Mouse (Mus musculus) liver, embryonic 14.5 days (tissue): ENCODE measurements around the gene Map4k4. TPM values are rescaled to one million over a fixed set of nuclear protein-coding genes. Genes with fewer than 3 reads are reported as not detected.

ENCODE experiments used
- ATAC-seq: fragments of 200-750 bp; cut with Nextera tagmentation; 2 replicates; pipeline ENCODE4 v1.8.0; 2017; ENCODE audit warnings: moderate number of reproducible peaks, mild to moderate bottlenecking, moderate library complexity; ENCODE audit not compliant: insufficient read depth
- DNase-seq, 3 experiments: peaks; one replicate each; pipeline ENCODE4 v3.0.0-alpha.2; 2012 to 2013; ENCODE audit warnings: low read depth in 3 of 3, low spot score in 3 of 3
- H3K27ac ChIP-seq: fragments of 300-500 bp; sonication (generic); 2 replicates; pipeline ENCODE4 v1.5.1; 2014; ENCODE audit warnings: moderate library complexity, mild to moderate bottlenecking, control low read depth, inconsistent platforms
- H3K27me3 ChIP-seq: fragments of 300-500 bp; sonication (generic); 2 replicates; pipeline ENCODE4 v1.6.1; 2014; ENCODE audit warnings: mild to moderate bottlenecking, low read length, moderate library complexity; ENCODE audit not compliant: control insufficient read depth, insufficient read depth
- H3K36me3 ChIP-seq: fragments of 300-500 bp; sonication (generic); replicated peaks from 2 replicates; pipeline ENCODE4 v1.6.1; 2014; ENCODE audit warnings: low read depth; ENCODE audit not compliant: control insufficient read depth, insufficient read depth
- H3K4me1 ChIP-seq, 2 experiments: fragments of 200-500 bp in 1 of 2; fragments of 300-500 bp in 1 of 2; sonication (generic) in 1 of 2; replicated peaks; 2 replicates each; pipeline ENCODE4 v1.6.1; 2012 to 2014; ENCODE audit warnings: antibody characterized with exemption in 1 of 2, inconsistent platforms in 1 of 2, low read length in 1 of 2; ENCODE audit not compliant: control insufficient read depth in 2 of 2, insufficient read depth in 2 of 2
- H3K4me2 ChIP-seq: fragments of 300-500 bp; sonication (generic); 2 replicates; pipeline ENCODE4 v1.6.1; 2014; ENCODE audit warnings: low read depth, mild to moderate bottlenecking, control low read depth, moderate library complexity
- H3K4me3 ChIP-seq, 2 experiments: fragments of 200-500 bp in 1 of 2; fragments of 300-500 bp in 1 of 2; sonication (generic) in 1 of 2; 2 replicates each; pipeline ENCODE4 v1.5.1; 2012 to 2014; ENCODE audit warnings: low read depth in 2 of 2, low read length in 2 of 2, mild to moderate bottlenecking in 2 of 2, control low read depth in 1 of 2, inconsistent platforms in 1 of 2, moderate library complexity in 1 of 2; ENCODE audit not compliant: insufficient read depth in 1 of 2
- H3K9ac ChIP-seq: fragments of 300-500 bp; sonication (generic); replicated peaks from 2 replicates; pipeline ENCODE4 v1.6.1; 2014; ENCODE audit warnings: mild to moderate bottlenecking, control low read depth, moderate library complexity
- H3K9me3 ChIP-seq: fragments of 300-500 bp; sonication (generic); 2 replicates; pipeline ENCODE4 v1.6.1; 2016; ENCODE audit warnings: low read length, mixed read lengths; ENCODE audit not compliant: control insufficient read depth
- CTCF ChIP-seq: IDR thresholded peaks from 2 replicates; pipeline ENCODE4 v1.5.1; 2016; ENCODE audit warnings: antibody characterized with exemption, low read depth, control low read depth
- EP300 ChIP-seq: IDR thresholded peaks from 2 replicates; pipeline ENCODE4 v1.6.1; 2016; ENCODE audit warnings: antibody characterized with exemption, low read depth
- WGBS: fragments of 180-500 bp; shearing (Covaris S2); extraction: QIAGEN DNeasy Blood & Tissue Kit; methylation state at CpG from one replicate; pipeline ENCODE4 v1.1.7; 2014; ENCODE audit not compliant: insufficient replicate concordance; 5-methylcytosine and 5-hydroxymethylcytosine counted together
- polyA plus RNA-seq, 2 experiments: library from polyadenylated mRNA; depleted of rRNA in 1 of 2; stranded (reverse) in 1 of 2; unstranded in 1 of 2; fragments of >200 nt; fragmentation: Nextera tagmentation in 1 of 2; extraction: Ambion mirVana in 1 of 2; gene quantifications; 2 replicates each; pipeline versions ENCODE4 v1.2.1 to v1.2.3; 2012 to 2014

Map4k4 gene
- polyA plus RNA-seq, 2 experiments: 2.3 to 14.5 TPM

DNA sequence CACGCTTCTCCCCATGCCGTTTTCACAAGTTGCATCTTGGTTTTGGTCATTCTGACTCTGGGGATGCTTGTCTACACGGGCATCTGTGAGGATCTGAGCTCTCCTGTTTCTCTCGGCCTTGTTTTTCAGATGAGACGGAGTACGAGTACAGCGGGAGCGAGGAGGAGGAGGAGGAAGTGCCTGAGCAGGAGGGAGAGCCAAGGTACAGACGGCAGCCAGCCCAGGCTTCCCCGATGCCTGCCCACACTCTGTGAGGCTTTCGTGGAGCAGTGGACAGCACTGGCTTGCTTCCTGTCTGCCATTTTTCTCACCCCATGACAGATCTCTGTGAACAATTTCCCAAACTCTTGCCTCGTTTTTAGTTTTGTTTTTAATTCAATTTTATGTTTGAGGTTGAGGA is 88.1 kb downstream of the Map4k4 start:
- no peak for ATAC-seq
- H3K36me3 ChIP-seq: no peaks in the 10 kb centered on the region
- no peaks in the 10 kb centered on the region for H3K27me3 ChIP-seq
- DNase-seq: no peak
- H3K4me2 ChIP-seq: no peak overlapping the region
- no peaks in the 10 kb centered on the region for H3K9me3 ChIP-seq
- no peaks in the 10 kb centered on the region; a peak in 1 of 4 replicates for H3K4me1 ChIP-seq
- 68% methylated on average over 12 of the region's 12 CpGs for WGBS
- H3K9ac ChIP-seq: no peak overlapping the region
- TF ChIP-seq EP300: no peak
- TF ChIP-seq CTCF: no peak
- H3K27ac ChIP-seq: no peak overlapping the region
- H3K4me3 ChIP-seq: no peak overlapping the region

DNA sequence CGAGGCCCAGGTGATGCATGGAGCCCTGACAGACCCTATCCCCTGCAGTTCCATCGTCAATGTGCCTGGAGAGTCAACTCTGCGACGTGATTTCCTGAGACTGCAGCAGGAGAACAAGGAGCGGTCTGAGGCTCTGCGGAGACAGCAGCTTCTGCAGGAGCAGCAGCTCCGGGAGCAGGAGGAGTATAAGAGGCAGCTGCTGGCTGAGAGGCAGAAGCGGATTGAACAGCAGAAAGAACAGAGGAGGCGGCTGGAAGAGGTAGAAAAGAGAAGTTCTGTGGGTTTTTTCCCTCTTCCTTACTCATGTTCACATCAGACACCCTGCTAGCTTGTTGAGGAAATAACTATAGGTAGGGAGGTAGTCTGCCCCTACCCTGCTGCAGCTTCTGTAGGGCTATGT is 89.3 kb downstream of the Map4k4 start:
- ATAC-seq: no peak
- 73% methylated on average over 9 of the region's 9 CpGs for WGBS
- DNase-seq: no peak
- Histone ChIP-seq H3K4me2 (no peak overlapping the region), H3K9me3 (no peaks in the 10 kb centered on the region), H3K4me1 (no peaks in the 10 kb centered on the region; a peak in 1 of 4 replicates), H3K4me3 (no peak overlapping the region), H3K27ac (no peak overlapping the region), H3K9ac (no peak overlapping the region), H3K36me3 (no peaks in the 10 kb centered on the region), H3K27me3 (no peaks in the 10 kb centered on the region)
- TF ChIP-seq CTCF: no peak
- no peak for TF ChIP-seq EP300

DNA sequence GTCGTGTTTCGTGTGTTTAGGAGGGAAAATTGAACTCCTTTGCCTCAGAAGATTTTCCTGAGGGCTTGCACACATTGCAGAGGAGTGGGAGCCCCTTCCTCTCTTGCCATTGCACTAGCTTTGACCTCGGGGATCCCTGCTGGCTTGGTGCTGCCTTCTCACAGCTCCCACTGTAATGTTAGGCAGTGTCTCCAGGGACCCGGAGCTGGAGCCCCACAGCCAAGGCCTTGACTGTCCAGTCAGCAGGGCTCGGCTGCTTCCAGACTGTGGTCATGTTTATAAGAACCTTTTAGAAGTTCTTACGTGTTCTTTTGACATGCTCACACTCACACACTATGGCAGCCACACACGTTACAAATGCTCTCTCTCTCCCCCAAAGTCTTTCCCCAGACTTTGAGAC is 93.2 kb downstream of the Map4k4 start:
- 58% methylated on average over 7 of the region's 7 CpGs for WGBS
- Histone ChIP-seq H3K9ac (no peak overlapping the region), H3K27me3 (no peaks in the 10 kb centered on the region), H3K9me3 (no peaks in the 10 kb centered on the region), H3K4me3 (no peak overlapping the region), H3K4me2 (no peak overlapping the region), H3K4me1 (no peaks in the 10 kb centered on the region), H3K27ac (no peak overlapping the region), H3K36me3 (no peaks in the 10 kb centered on the region; the same call in 1 of the 2 replicates)
- no peak for ATAC-seq
- DNase-seq: no peak
- TF ChIP-seq CTCF: no peak

DNA sequence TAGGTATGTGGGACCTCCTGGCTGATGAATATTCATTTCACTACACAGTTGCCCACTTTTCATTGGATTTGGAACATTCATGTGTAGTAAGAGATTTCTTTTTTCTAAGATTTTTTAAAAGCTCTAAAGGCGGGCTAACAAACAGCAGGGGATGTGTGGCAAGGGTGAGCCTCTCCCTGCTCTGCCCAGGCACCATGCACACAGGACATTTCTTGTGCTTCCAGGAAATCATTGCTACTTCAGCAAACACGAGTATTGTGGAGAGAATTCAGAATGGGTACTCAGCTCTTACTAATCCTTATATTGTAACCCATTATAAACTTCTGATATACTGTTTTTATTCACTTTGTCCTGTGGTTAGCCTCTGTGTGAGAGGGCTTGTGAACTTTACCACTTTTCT is 94.9 kb downstream of the Map4k4 start:
- no peaks in the 10 kb centered on the region for H3K4me1 ChIP-seq
- no peak for TF ChIP-seq EP300
- no peak for TF ChIP-seq CTCF
- no peaks in the 10 kb centered on the region; the same call in 1 of the 2 replicates for H3K36me3 ChIP-seq
- WGBS: 61% methylated on average over 2 of the region's 2 CpGs
- no peaks in the 10 kb centered on the region for H3K27me3 ChIP-seq
- no peak for DNase-seq
- H3K4me2 ChIP-seq: no peak overlapping the region
- no peak overlapping the region for H3K9ac ChIP-seq
- H3K4me3 ChIP-seq: no peak overlapping the region
- ATAC-seq: no peak
- H3K27ac ChIP-seq: no peak overlapping the region
- no peaks in the 10 kb centered on the region for H3K9me3 ChIP-seq

DNA sequence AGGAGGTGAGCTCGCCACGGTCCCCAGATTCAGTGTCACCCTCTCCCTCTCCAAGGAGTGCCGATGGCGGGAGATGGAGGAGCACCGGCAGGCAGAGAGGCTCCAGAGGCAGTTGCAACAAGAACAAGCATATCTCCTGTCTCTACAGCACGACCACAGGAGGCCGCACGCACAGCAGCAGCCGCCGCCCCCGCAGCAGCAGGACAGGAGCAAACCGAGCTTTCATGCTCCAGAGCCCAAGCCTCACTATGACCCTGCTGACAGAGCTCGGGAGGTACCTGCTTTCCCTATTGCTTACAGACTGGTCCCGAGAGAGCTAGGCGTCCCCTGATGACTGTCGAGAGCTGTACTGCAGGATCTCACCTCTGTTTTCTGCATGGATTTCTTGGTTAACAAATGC is 99.8 kb downstream of the Map4k4 start:
- Histone ChIP-seq H3K9ac (no peak overlapping the region), H3K9me3 (no peaks in the 10 kb centered on the region), H3K36me3 (no peaks in the 10 kb centered on the region; the same call in 1 of the 2 replicates), H3K4me1 (no peaks in the 10 kb centered on the region), H3K27ac (no peak overlapping the region), H3K4me2 (no peak overlapping the region), H3K27me3 (no peaks in the 10 kb centered on the region), H3K4me3 (no peak overlapping the region)
- TF ChIP-seq EP300 (no peak), CTCF (no peak)
- ATAC-seq: no peak
- WGBS: 70% methylated on average over 16 of the region's 16 CpGs
- no peak for DNase-seq
